Mouse (Mus musculus) forebrain, embryonic 10.5 days (tissue): ENCODE measurements around the gene Ldha. TPM values are rescaled to one million over a fixed set of nuclear protein-coding genes. Genes with fewer than 3 reads are reported as not detected.
"Not testable (repeated sequence)": the region's sequence is repeated elsewhere in the genome, so short reads cannot be mapped to it uniquely, and the experiment has no call there.

Experiments
- DNase-seq: peaks from one replicate; pipeline ENCODE4 v3.0.0-alpha.2; 2017; ENCODE audit warnings: low spot score; ENCODE audit errors: extremely low spot score
- H3K27ac ChIP-seq: fragments of 300-500 bp; sonication (generic); 2 replicates; pipeline ENCODE4 v1.5.1; 2016; ENCODE audit warnings: mild to moderate bottlenecking
- H3K27me3 ChIP-seq: fragments of 300-500 bp; sonication (generic); 2 replicates; pipeline ENCODE4 v1.6.1; 2016; ENCODE audit warnings: mild to moderate bottlenecking; ENCODE audit not compliant: poor library complexity, severe bottlenecking
- H3K36me3 ChIP-seq: fragments of 300-500 bp; sonication (generic); replicated peaks from 2 replicates; pipeline ENCODE4 v1.6.1; 2016; ENCODE audit warnings: mild to moderate bottlenecking, moderate library complexity
- H3K4me1 ChIP-seq: fragments of 300-500 bp; sonication (generic); 2 replicates; pipeline ENCODE4 v1.6.1; 2016
- H3K4me3 ChIP-seq: fragments of 300-500 bp; sonication (generic); 2 replicates; pipeline ENCODE4 v1.5.1; 2016; ENCODE audit warnings: mild to moderate bottlenecking, moderate library complexity
- H3K9me3 ChIP-seq: fragments of 300-500 bp; sonication (generic); 2 replicates; pipeline ENCODE4 v1.6.1; 2016; ENCODE audit warnings: mild to moderate bottlenecking, moderate library complexity
- WGBS: fragments of 180-500 bp; shearing (Covaris S2); methylation state at CpG from one replicate; pipeline ENCODE4 v1.1.7; 2016; 5-methylcytosine and 5-hydroxymethylcytosine counted together
- polyA plus RNA-seq: library from polyadenylated mRNA; unstranded; fragments of >200 nt; fragmentation: Nextera tagmentation; extraction: Ambion mirVana; gene quantifications from 2 replicates; pipeline ENCODE4 v1.2.1, GENCODE M21; 2016

Gene Ldha
- polyA plus RNA-seq, 1 experiment from 2014 or later = 3,398 TPM

GRCm38 (mm10) chr7:46830799-46831590 is 10.3 kb upstream of the Ldha start:
- DNase-seq = no peak
- WGBS = 73% methylated on average over 13 of the region's 13 CpGs

GRCm38 (mm10) chr7:46831693-46832092 is 9.6 kb upstream of the Ldha start:
- Histone ChIP-seq H3K4me1 (peaks cover 13% of the 10 kb centered on the region), H3K27ac (no peak overlapping the region), H3K9me3 (no peaks in the 10 kb centered on the region), H3K4me3 (no peak overlapping the region), H3K36me3 (no peaks in the 10 kb centered on the region), H3K27me3 (no peaks in the 10 kb centered on the region)
- no peak for DNase-seq
- WGBS = 81% methylated on average over 8 of the region's 8 CpGs

More at GRCm38 (mm10) chr7:46830799-46831590, 10.3 kb upstream of the Ldha start:
- H3K36me3 ChIP-seq = no peaks in the 10 kb centered on the region
- peaks cover 13% of the 10 kb centered on the region for H3K4me1 ChIP-seq
- no peaks in the 10 kb centered on the region for H3K27me3 ChIP-seq
- H3K27ac ChIP-seq = no peak overlapping the region
- H3K9me3 ChIP-seq = no peaks in the 10 kb centered on the region
- H3K4me3 ChIP-seq = no peak overlapping the region

DNA sequence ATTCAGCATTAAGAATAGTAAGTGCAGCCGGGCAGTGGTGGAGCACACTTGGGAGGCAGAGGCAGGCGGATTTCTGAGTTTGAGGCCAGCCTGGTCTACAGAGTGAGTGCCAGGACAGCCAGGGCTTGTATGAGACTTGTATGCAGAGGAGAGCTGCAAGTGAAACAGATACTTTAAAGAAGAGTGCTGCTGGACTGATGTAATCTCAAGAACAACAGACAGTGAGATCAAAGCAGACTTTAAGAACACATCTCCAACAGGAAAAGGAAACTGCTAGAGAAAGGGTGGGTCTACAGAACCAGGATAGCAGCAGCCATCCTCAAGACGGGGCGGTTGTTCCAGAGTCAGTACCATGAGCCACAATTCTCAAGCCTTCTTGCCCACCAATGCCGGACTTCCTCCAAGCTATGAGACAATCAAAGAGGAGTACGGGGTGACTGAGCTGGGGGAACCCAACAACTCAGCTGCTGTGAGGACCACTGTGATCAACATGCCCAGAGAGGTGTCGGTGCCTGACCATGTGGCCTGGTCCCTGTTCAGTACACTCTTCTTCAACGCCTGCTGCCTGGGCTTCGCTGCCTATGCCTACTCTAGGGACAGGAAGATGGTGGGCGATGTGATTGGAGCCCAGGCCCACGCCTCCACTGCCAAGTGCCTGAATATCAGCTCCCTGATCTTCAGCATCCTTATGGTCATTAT is 9.0 kb upstream of the Ldha start:
- WGBS = 93% methylated on average over 11 of the region's 11 CpGs
- H3K27ac ChIP-seq, DNase-seq, H3K4me3 ChIP-seq, H3K9me3 ChIP-seq, H3K36me3 ChIP-seq, H3K27me3 ChIP-seq: not testable (repeated sequence)
- H3K4me1 ChIP-seq = peaks cover 15% of the 10 kb centered on the region

- 84% methylated on average over 6 of the region's 6 CpGs for WGBS
- no peaks in the 10 kb centered on the region for H3K9me3 ChIP-seq
- H3K4me1 ChIP-seq = peaks cover 23% of the 10 kb centered on the region
- H3K27ac ChIP-seq = no peak overlapping the region
- no peak for DNase-seq
- no peaks in the 10 kb centered on the region for H3K27me3 ChIP-seq
- no peaks in the 10 kb centered on the region for H3K36me3 ChIP-seq
- H3K4me3 ChIP-seq = no peak overlapping the region
These were observed 8.0 kb upstream of the Ldha start for GRCm38 (mm10) chr7:46833266-46833665.

DNA sequence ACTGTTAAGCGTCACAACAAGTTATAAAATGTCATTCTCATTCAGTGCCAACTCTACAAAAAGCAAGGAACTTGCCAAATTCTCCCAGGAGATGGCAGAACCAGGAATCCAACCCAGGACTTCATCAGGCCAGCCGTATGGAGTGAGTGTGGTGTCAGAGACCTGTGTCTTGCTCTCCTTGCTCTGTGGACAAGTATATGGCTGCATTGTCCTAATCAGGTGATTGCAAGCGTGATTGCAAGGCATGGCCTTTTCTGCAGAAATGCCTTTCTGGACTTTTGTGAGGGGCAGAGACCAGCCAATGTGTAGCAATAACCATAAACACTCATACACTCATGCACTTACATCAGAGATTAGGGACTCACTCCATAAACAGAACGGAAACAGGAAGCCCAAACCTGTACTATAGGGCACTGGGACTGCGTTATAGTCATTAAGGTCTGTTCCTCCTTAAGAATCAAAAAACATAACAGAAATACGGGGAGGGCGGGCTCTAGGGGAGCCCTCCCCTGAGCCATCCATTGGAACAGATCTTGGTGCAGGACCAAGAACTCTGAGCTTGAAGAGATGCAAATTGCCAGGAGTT is 7.5 kb upstream of the Ldha start:
- no peak for DNase-seq
- Histone ChIP-seq H3K27me3 (0 out of 2 replicates have a peak, but pooled peaks cover 1% of the 10 kb centered on the region), H3K4me3 (no peak overlapping the region), H3K9me3 (no peaks in the 10 kb centered on the region), H3K4me1 (peaks cover 28% of the 10 kb centered on the region), H3K36me3 (no peaks in the 10 kb centered on the region), H3K27ac (no peak overlapping the region)
- WGBS = 90% methylated on average over 7 of the region's 7 CpGs

DNA sequence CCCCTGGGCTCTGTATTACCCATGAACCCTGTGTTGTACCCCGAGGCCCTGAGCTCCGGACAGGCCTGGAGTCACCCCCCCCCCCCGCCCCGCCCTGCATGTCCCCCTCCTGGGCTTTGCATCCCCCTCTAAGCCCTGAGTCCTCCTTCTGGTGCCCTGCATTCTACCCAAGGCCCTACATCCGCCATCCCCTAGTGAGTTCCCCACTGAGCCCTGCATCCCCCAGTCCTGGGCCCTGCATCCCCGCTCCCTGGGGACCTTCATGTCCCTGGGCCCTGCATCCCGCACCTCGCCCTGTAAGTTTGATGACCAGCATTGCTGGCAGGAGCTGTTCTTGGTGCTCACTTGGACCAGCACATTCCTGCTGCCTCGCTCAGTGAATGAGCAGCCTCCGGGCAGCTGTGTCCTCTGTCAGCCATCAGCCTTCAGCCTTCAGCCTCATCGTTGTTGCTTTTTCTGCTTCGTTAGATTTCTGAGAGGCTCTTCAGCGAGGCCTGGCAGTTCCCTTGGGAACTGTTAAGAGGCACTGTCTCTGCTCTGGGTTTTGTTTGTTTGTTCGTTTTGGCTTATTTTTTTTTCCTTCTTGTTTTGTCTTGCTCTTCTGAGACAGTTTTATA is 6.2 kb upstream of the Ldha start:
- no peak overlapping the region for H3K4me3 ChIP-seq
- DNase-seq = no peak
- no peaks in the 10 kb centered on the region for H3K9me3 ChIP-seq
- H3K27me3 ChIP-seq = peaks cover 9% of the 10 kb centered on the region; the same call in 1 of the 2 replicates
- no peaks in the 10 kb centered on the region for H3K36me3 ChIP-seq
- H3K27ac ChIP-seq = peak overlapping the region; percentile 22
- 22% methylated on average over 14 of the region's 14 CpGs for WGBS
- H3K4me1 ChIP-seq = peaks cover 38% of the 10 kb centered on the region

DNA sequence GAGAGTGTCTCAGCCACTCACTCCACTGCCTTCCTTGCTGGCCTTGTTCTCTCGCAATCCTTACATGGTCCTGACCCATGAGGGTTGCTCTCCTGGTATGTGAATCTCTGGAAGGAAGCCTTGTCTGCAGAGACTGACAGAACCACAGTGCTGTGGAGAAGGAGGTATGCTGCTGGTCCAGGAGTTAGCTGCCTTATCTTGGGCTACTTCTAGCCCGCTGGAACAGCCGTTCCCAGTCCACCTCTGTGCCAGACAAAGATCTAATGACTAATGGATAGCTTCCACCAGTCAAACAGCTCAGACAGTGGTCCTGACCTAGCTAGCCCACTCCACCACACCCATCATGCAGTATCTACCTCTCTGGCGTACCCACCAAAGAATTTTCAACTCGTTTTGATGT is 4.9 kb upstream of the Ldha start:
- DNase-seq = no peak
- Histone ChIP-seq H3K4me1 (peaks cover 37% of the 10 kb centered on the region), H3K27ac (no peak overlapping the region), H3K9me3 (no peaks in the 10 kb centered on the region), H3K4me3 (no peak overlapping the region), H3K36me3 (no peaks in the 10 kb centered on the region), H3K27me3 (peaks cover 22% of the 10 kb centered on the region)
- 82% methylated on average over 5 of the region's 5 CpGs for WGBS

DNA sequence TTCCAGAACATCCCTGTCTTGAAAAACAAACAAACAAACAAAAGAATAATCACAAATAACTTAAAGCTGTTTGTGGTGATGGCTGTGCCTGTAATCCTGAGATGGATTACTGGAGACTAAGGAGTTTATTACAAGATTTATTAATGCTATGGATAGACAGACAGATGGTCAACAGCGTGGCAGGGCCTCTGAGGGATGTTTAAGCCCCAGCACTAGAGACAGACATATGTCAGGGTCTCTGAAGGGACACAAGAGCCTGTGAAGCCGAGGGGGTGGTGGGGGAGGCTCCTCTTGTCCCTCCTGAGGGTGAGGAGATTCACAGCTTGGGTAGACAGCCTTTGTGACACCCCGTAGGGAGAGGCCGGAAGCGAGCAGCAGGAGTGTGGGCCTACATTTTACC is 4.2 kb upstream of the Ldha start:
- DNase-seq = no peak
- Histone ChIP-seq H3K4me1 (peaks cover 44% of the 10 kb centered on the region), H3K27me3 (peaks cover 29% of the 10 kb centered on the region), H3K27ac (no peak overlapping the region), H3K36me3 (no peaks in the 10 kb centered on the region), H3K4me3 (no peak overlapping the region), H3K9me3 (no peaks in the 10 kb centered on the region)
- WGBS = 43% methylated on average over 5 of the region's 5 CpGs

DNA sequence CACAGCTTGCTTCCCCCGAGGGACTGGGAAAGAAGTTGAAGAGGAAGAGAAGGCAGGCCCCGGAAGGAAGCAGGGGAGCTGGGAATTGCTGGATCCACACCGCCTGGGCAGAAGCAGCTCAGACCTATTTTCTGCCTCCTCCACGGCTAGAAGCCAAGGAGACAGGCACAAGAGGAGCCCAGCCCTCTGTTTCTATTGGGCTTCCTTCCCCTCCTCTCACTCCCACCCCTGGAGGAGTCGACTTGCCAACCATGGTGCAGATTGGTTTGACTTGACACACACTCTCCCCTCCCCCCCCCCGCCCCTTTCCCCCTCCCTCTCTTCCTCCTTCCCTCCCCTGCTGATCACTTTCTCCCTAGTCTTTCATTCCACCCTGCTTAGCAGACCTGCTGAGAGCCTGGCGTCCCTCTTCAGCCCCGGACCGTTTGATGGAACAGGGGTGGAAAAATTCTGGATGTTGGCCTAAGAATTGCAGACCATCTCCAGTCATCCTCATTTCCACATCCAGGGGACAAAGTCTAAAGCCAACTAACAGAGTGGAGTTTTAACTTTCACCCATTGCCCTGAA is 3.1 kb upstream of the Ldha start:
- WGBS = 2% methylated on average over 8 of the region's 9 CpGs
- Histone ChIP-seq H3K27ac (peak overlapping the region; percentile 69), H3K36me3 (no peaks in the 10 kb centered on the region), H3K4me3 (no peak overlapping the region; the same call in 1 of the 2 replicates), H3K9me3 (no peaks in the 10 kb centered on the region), H3K27me3 (peaks cover 40% of the 10 kb centered on the region), H3K4me1 (peaks cover 44% of the 10 kb centered on the region)
- peak; percentile 33 for DNase-seq

- no peak for DNase-seq
- peaks cover 41% of the 10 kb centered on the region for H3K27me3 ChIP-seq
- no peaks in the 10 kb centered on the region for H3K9me3 ChIP-seq
- 7% methylated on average over 8 of the region's 8 CpGs for WGBS
- H3K27ac ChIP-seq = peak overlapping the region; percentile 49; the same call in 1 of the 2 replicates
- peaks cover 46% of the 10 kb centered on the region for H3K4me1 ChIP-seq
- H3K36me3 ChIP-seq = no peaks in the 10 kb centered on the region
- H3K4me3 ChIP-seq = no peak overlapping the region
These were observed 2.4 kb upstream of the Ldha start for GRCm38 (mm10) chr7:46838891-46839302.

- Histone ChIP-seq H3K4me3 (no peak overlapping the region), H3K9me3 (no peaks in the 10 kb centered on the region), H3K4me1 (peaks cover 52% of the 10 kb centered on the region), H3K27ac (no peak overlapping the region), H3K36me3 (no peaks in the 10 kb centered on the region), H3K27me3 (peaks cover 41% of the 10 kb centered on the region)
- WGBS = 32% methylated on average over 7 of the region's 7 CpGs
- DNase-seq = no peak
These were observed 1.8 kb upstream of the Ldha start for GRCm38 (mm10) chr7:46839446-46839845.

DNA sequence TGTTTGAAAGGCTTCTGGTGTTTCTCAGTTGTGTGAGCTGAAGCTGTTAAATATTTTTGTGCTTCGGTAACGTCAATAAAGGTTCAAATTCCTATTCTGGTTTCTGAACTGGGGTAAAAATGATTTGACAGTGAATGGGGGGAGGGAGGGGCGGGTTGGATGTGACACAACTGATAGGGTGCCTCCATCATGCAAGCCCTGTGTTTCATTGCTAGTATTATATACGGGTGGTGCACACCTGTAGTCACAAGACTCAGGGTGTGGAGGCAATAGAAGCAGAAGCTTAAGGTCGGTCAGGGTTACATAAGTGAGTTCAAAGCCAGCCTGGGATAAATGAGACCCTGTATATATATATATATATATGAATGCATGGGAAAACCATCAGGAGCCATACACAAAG is 1.4 kb upstream of the Ldha start:
- no peak overlapping the region for H3K27ac ChIP-seq
- H3K4me3 ChIP-seq = no peak overlapping the region
- no peaks in the 10 kb centered on the region for H3K9me3 ChIP-seq
- DNase-seq = no peak
- no peaks in the 10 kb centered on the region for H3K36me3 ChIP-seq
- peaks cover 41% of the 10 kb centered on the region for H3K27me3 ChIP-seq
- peaks cover 55% of the 10 kb centered on the region for H3K4me1 ChIP-seq
- WGBS = 74% methylated on average over 5 of the region's 5 CpGs
